Mouse (Mus musculus) ES-Bruce4 (cell line): ENCODE data around the gene 1700022I11Rik.

ENCODE experiments used
- EP300 ChIP-seq: IDR thresholded peaks from 2 replicates; pipeline ENCODE4 v1.6.1; 2011; ENCODE audit warnings: low read depth, low read length; ENCODE audit not compliant: insufficient read depth
- POLR2A ChIP-seq: IDR thresholded peaks from one replicate; pipeline ENCODE4 v1.8.1; 2011; ENCODE audit warnings: low read length; ENCODE audit not compliant: insufficient read depth

DNA sequence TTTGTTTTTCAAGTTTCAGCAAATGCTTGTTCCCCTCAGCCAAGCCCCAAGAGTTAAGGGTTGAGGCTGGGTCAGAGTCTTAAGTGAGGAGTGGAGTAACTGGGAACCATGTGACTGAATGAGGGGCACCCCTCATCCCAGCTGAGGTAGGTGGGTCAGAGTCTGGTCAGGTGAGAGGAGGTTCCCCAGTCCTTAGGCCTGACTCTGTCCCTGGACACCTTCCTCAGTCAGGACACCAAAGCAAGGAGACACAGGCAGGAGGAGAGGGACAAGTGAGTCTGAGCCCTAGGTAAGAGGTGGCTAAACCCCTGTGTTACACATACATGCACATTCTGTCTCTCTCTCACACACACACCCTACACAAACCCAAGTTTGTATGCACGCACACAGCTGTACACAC is 63.1 kb downstream of the 1700022I11Rik start:
- TF ChIP-seq POLR2A (no peak), EP300 (no peak)
